Mouse (Mus musculus) limb, embryonic 12.5 days (tissue): ENCODE data around the gene Fbxo3. TPM values are rescaled to one million over a fixed set of nuclear protein-coding genes. Genes with fewer than 3 reads are reported as not detected.

Source experiments
- polyA plus RNA-seq: library from polyadenylated mRNA; unstranded; fragments of >200 nt; fragmentation: Nextera tagmentation; extraction: Ambion mirVana; gene quantifications from 2 replicates; pipeline ENCODE4 v1.2.1, GENCODE M21; 2016

Fbxo3 gene
- polyA plus RNA-seq, 1 experiment from 2014 or later, result 54.7 TPM

Other genes starting within 250 kb of the Fbxo3 start
- 475 and 477 TPM in 2 replicates for gene Caprin1, start 230.1 kb upstream of the Fbxo3 start, polyA plus RNA-seq
- 20.0 and 22.6 TPM in 2 replicates for gene Lmo2, start 69.7 kb upstream of the Fbxo3 start, polyA plus RNA-seq
- 2.6 and 3.4 TPM in 2 replicates for gene 4931422A03Rik, start 640 bp downstream of the Fbxo3 start, polyA plus RNA-seq
- gene Gm10912, start 38.1 kb downstream of the Fbxo3 start, polyA plus RNA-seq, result not detected in 2 replicates
- gene Gm10799, start 40.8 kb downstream of the Fbxo3 start, polyA plus RNA-seq, result not detected in 2 replicates
- 3.4 and 4.2 TPM in 2 replicates for gene Cd59b, start 42.1 kb downstream of the Fbxo3 start, polyA plus RNA-seq
- 17.3 and 20.1 TPM in 2 replicates for gene Cd59a, start 68.1 kb downstream of the Fbxo3 start, polyA plus RNA-seq
- gene A930018P22Rik, start 95.0 kb downstream of the Fbxo3 start, polyA plus RNA-seq, result not detected in 2 replicates